Mouse (Mus musculus): ENCODE measurements around the gene Csrp2. TPM values are rescaled to one million over a fixed set of nuclear protein-coding genes. Genes with fewer than 3 reads are reported as not detected.

The Csrp2 gene
- polyA plus RNA-seq, 1 experiment = 36.9 TPM

GRCm38 (mm10) chr10:110945966-110946365, 26.4 kb downstream of the Csrp2 start:
- WGBS = 62% methylated on average over 12 of the region's 12 CpGs

DNA sequence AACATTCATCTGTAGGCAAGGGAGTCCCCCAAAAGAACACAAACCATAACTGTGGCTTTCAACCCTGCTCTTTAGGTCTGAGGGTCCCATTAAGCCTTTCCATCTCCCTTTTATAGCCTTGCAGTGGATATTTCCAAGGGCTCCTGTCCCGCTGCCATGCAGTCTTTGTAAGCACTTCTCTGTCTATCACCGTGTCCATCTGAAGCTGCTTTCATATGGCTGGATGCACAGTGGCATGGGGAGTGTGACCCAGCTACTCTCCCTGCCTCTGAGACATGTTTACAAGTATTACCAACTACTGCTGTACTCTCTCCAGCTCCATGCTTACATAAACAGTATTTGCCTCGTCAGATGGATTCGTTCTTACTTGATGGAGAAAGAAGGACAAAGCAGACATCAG, 28.0 kb downstream of the Csrp2 start:
- no peak for TF ChIP-seq CTCF (IDR thresholded peaks at IDR 0.05; ENCODE audit: control insufficient read depth, insufficient read depth, low read length)
- TF ChIP-seq POLR2A (IDR thresholded peaks at IDR 0.05; ENCODE audit: borderline replicate concordance, control insufficient read depth, low read depth, low read length) = no peak
- WGBS = 93% methylated on average over 4 of the region's 4 CpGs
- H3K4me3 ChIP-seq (replicated peaks; ENCODE audit: control insufficient read depth, low read depth, low read length) = no peak overlapping the region
- no peaks in the 10 kb centered on the region for H3K4me1 ChIP-seq (ENCODE audit: control insufficient read depth, insufficient read depth, low read length)
- H3K27ac ChIP-seq (ENCODE audit: control insufficient read depth, insufficient read depth, low read depth, low read length, poor library complexity) = no peak overlapping the region

More at GRCm38 (mm10) chr10:110945966-110946365, 26.4 kb downstream of the Csrp2 start:
- Histone ChIP-seq H3K4me1 (ENCODE audit: control insufficient read depth, insufficient read depth, low read length) (no peaks in the 10 kb centered on the region), H3K27ac (ENCODE audit: control insufficient read depth, insufficient read depth, low read depth, low read length, poor library complexity) (no peak overlapping the region), H3K4me3 (replicated peaks; ENCODE audit: control insufficient read depth, low read depth, low read length) (no peak overlapping the region)
- TF ChIP-seq CTCF (IDR thresholded peaks at IDR 0.05; ENCODE audit: control insufficient read depth, insufficient read depth, low read length) (no peak), POLR2A (IDR thresholded peaks at IDR 0.05; ENCODE audit: borderline replicate concordance, control insufficient read depth, low read depth, low read length) (no peak)

- no peak for TF ChIP-seq POLR2A (IDR thresholded peaks at IDR 0.05; ENCODE audit: borderline replicate concordance, control insufficient read depth, low read depth, low read length)
- TF ChIP-seq CTCF (IDR thresholded peaks at IDR 0.05; ENCODE audit: control insufficient read depth, insufficient read depth, low read length) = no peak
- no peaks in the 10 kb centered on the region for H3K4me1 ChIP-seq (ENCODE audit: control insufficient read depth, insufficient read depth, low read length)
- H3K4me3 ChIP-seq (replicated peaks; ENCODE audit: control insufficient read depth, low read depth, low read length) = no peak overlapping the region
- no peak overlapping the region for H3K27ac ChIP-seq (ENCODE audit: control insufficient read depth, insufficient read depth, low read depth, low read length, poor library complexity)
- 79% methylated on average over 1 of the region's 1 CpGs for WGBS
These were observed 31.5 kb downstream of the Csrp2 start for GRCm38 (mm10) chr10:110951112-110951511.

DNA sequence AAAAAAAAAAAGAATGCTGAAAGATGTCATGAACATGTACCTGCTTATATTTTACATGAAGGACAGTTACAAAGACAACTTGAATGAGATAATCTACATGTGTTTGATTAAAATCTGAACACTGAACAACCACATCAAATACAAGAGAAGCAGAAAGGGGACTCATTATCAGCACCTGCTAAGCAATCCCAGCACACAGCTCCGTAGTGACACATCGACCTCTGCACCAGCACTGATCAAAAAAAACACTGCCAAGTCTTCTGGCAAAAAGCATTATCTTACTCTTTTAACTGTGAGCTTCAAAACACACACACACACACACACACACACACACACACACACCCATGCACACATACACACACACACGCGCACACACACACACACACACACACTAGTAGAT, 32.2 kb downstream of the Csrp2 start:
- 85% methylated on average over 4 of the region's 4 CpGs for WGBS
- no peak overlapping the region for H3K4me3 ChIP-seq (replicated peaks; ENCODE audit: control insufficient read depth, low read depth, low read length)
- no peak overlapping the region for H3K27ac ChIP-seq (ENCODE audit: control insufficient read depth, insufficient read depth, low read depth, low read length, poor library complexity)
- no peak for TF ChIP-seq CTCF (IDR thresholded peaks at IDR 0.05; ENCODE audit: control insufficient read depth, insufficient read depth, low read length)
- H3K4me1 ChIP-seq (ENCODE audit: control insufficient read depth, insufficient read depth, low read length) = no peaks in the 10 kb centered on the region

DNA sequence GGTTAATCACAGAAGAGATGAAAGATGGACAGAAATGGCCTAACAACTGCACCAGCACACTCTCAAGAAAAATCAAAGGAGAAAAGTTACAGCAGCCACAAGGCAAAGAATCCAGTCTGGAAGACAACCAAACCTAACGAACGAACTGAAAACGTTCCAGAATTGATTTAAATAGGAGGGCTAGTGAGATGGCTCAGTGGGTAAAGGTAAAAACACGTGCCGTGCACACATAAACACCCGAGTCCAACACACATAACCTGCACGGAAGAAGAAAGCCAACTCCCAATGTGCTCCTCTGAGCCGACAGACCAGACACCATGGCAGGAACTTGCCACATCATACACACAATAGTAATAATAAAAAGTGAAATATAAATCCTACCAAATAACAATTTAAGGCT, 32.7 kb downstream of the Csrp2 start:
- Histone ChIP-seq H3K27ac (ENCODE audit: control insufficient read depth, insufficient read depth, low read depth, low read length, poor library complexity) (no peak overlapping the region), H3K4me1 (ENCODE audit: control insufficient read depth, insufficient read depth, low read length) (no peaks in the 10 kb centered on the region), H3K4me3 (replicated peaks; ENCODE audit: control insufficient read depth, low read depth, low read length) (no peak overlapping the region)
- no peak for TF ChIP-seq CTCF (IDR thresholded peaks at IDR 0.05; ENCODE audit: control insufficient read depth, insufficient read depth, low read length)
- no peak for TF ChIP-seq POLR2A (IDR thresholded peaks at IDR 0.05; ENCODE audit: borderline replicate concordance, control insufficient read depth, low read depth, low read length)
- WGBS = 82% methylated on average over 8 of the region's 8 CpGs

GRCm38 (mm10) chr10:110952937-110953451, 33.4 kb downstream of the Csrp2 start:
- H3K27ac ChIP-seq (ENCODE audit: control insufficient read depth, insufficient read depth, low read depth, low read length, poor library complexity) = no peak overlapping the region
- no peak for TF ChIP-seq POLR2A (IDR thresholded peaks at IDR 0.05; ENCODE audit: borderline replicate concordance, control insufficient read depth, low read depth, low read length)
- no peaks in the 10 kb centered on the region for H3K4me1 ChIP-seq (ENCODE audit: control insufficient read depth, insufficient read depth, low read length)
- WGBS = 85% methylated on average over 9 of the region's 9 CpGs
- H3K4me3 ChIP-seq (replicated peaks; ENCODE audit: control insufficient read depth, low read depth, low read length) = no peak overlapping the region

DNA sequence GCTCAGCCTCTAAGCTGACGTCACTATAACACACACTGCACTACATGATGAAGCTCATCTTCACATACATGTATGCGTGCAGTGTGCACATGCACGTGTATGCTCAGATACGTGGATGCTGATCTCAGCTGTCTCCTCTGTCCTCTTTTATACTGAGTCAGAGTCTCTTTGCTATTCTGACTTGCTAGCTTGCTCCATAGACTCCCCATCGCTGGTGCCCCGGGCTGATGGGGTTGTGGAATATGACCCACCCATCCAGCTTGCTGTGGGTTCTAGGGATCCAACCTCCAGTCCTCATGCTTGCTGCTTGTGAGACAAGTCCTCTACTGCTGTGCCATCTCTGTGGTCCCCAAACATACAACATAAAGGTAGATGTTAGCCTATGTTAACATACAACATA, 39.3 kb downstream of the Csrp2 start:
- no peak for TF ChIP-seq POLR2A (IDR thresholded peaks at IDR 0.05; ENCODE audit: borderline replicate concordance, control insufficient read depth, low read depth, low read length)
- Histone ChIP-seq H3K4me3 (replicated peaks; ENCODE audit: control insufficient read depth, low read depth, low read length) (no peak overlapping the region), H3K27ac (ENCODE audit: control insufficient read depth, insufficient read depth, low read depth, low read length, poor library complexity) (no peak overlapping the region), H3K4me1 (ENCODE audit: control insufficient read depth, insufficient read depth, low read length) (no peaks in the 10 kb centered on the region)
- 94% methylated on average over 6 of the region's 6 CpGs for WGBS

- Histone ChIP-seq H3K27ac (ENCODE audit: control insufficient read depth, insufficient read depth, low read depth, low read length, poor library complexity) (no peak overlapping the region), H3K4me3 (replicated peaks; ENCODE audit: control insufficient read depth, low read depth, low read length) (no peak overlapping the region), H3K4me1 (ENCODE audit: control insufficient read depth, insufficient read depth, low read length) (no peaks in the 10 kb centered on the region)
- TF ChIP-seq POLR2A (IDR thresholded peaks at IDR 0.05; ENCODE audit: borderline replicate concordance, control insufficient read depth, low read depth, low read length) = no peak
- no peak for TF ChIP-seq CTCF (IDR thresholded peaks at IDR 0.05; ENCODE audit: control insufficient read depth, insufficient read depth, low read length)
- WGBS = 92% methylated on average over 8 of the region's 8 CpGs
These were observed 40.2 kb downstream of the Csrp2 start for GRCm38 (mm10) chr10:110959781-110960180.

DNA sequence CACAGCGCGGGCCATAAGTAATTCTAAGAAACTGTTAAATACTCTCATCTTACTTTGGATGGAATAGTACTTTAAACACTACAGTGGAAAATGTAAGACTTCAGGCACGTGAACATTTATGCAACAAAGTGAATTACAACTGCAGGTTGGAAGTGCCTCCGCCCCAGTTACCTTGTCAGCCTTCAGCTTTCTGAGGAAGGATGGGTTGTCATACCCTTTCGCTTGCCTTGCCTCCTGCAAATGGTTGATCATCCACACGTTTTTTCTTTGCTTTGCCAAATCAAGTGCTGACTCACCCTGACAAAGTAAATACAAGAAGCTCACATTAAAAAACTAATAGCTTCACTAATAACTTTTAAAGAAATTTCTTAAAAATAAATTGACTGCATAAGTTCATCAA, 41.3 kb downstream of the Csrp2 start:
- Histone ChIP-seq H3K4me1 (ENCODE audit: control insufficient read depth, insufficient read depth, low read length) (no peaks in the 10 kb centered on the region), H3K4me3 (replicated peaks; ENCODE audit: control insufficient read depth, low read depth, low read length) (no peak overlapping the region), H3K27ac (ENCODE audit: control insufficient read depth, insufficient read depth, low read depth, low read length, poor library complexity) (no peak overlapping the region)
- 92% methylated on average over 6 of the region's 6 CpGs for WGBS
- TF ChIP-seq POLR2A (IDR thresholded peaks at IDR 0.05; ENCODE audit: borderline replicate concordance, control insufficient read depth, low read depth, low read length) (no peak), CTCF (IDR thresholded peaks at IDR 0.05; ENCODE audit: control insufficient read depth, insufficient read depth, low read length) (no peak)
